Mouse (Mus musculus) erythroblast, embryonic 14.5 days (primary cell): ENCODE results near the gene Aamdc.

ENCODE experiments used
- GATA1 ChIP-seq: IDR thresholded peaks from 2 replicates; pipeline ENCODE4 v1.6.1; 2012; ENCODE audit warnings: low read length, inconsistent platforms, mixed read lengths
- TAL1 ChIP-seq: IDR thresholded peaks from 3 replicates; pipeline ENCODE4 v1.6.1; 2012; ENCODE audit warnings: low read length, inconsistent platforms, mixed read lengths

GRCm38 (mm10) chr7:97578361-97579066, 783 bp downstream of the Aamdc start:
- TF ChIP-seq GATA1 (no peak), TAL1 (no peak)
